Mouse (Mus musculus) retina, postnatal 1 day (tissue): ENCODE measurements at regions not wholly inside any gene's neighbourhood (a gene's known extent, or its start where the extent isn't known, plus 50 kb on each side); places are given as distances from the start of the nearest gene placed in this dataset.

ENCODE experiments used
- DNase-seq: peaks from one replicate; pipeline ENCODE4 v3.0.0-alpha.2; 2012

DNA sequence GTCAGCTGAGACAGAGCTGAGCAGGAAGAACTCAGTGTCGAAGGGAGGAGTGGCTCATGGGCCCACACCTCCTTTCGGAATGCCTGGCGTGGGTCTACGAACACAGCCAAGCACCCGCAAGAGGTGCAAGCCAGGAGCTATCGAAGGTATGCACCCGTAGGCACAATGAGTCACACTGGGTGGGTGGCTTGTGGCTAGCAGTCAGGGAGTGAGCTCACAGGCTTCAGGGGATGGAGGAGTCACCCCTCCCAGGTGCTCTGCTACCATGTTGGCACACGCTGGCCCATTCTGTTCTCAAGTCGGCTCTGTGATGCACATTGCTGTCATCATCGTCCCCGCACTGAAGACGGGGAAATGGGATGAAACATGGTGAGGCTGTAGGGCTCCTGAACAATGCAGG lies 115.7 kb downstream of the Tle3 start:
- DNase-seq: no peak

DNA sequence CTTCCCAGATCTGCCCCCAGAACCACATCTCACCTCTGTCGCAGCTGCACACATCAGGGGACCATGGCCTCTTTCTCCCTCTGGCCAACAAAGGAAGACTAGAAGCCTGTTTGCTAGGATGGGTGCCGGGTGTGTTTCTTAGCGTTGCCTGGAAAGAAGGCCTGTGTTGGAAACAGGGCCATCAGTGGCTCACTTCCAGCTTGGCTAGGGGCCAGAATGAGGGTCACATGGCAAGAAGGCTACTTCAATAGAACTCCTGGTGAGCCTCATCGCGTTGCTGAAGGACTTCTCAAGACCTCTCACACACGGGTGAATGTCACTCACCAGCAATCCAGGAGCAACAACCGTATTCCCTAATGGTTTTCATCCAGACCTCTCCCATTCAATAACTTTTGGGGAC lies 115.0 kb downstream of the Tle3 start:
- DNase-seq: peak; percentile 73

DNA sequence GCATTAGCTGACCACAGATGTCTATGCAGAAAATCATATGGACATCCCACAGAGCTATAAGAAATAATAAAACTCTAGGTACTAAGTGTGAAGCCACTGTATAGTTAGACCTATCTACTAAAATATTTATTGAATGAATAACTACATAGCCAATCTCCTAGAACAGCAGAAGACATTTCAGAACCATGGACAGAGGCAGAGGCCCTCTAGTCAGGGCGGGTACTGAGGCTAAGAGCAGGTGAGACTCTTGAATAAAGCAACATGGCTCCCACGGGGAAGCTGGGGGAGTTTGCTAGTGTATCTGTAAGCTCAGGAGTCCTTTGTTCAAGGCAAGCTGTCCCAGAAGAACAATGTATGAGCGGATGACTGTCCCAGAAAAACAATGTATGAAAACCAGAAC lies 112.2 kb downstream of the Tle3 start:
- DNase-seq: peak; percentile 68

DNA sequence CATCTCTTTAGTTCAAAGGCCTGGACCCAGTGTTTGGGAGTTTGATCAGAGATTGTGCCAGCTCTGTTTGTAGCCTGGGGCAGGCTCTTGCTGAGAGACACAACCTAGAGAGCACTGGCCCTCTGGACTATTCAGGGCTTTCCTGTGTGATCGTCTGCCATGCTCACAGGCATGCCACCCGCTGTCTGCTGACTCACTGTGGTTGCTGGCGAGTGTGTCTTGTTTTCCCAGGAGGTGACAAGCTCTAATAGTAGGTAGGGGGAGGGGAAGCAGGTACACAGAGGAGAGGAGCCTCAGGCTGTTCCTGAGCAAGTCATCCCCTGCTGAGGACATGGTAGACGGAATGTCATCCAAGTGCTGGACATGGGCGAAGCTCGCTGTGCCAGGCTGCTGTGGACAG lies 107.5 kb downstream of the Tle3 start:
- no peak for DNase-seq

DNA sequence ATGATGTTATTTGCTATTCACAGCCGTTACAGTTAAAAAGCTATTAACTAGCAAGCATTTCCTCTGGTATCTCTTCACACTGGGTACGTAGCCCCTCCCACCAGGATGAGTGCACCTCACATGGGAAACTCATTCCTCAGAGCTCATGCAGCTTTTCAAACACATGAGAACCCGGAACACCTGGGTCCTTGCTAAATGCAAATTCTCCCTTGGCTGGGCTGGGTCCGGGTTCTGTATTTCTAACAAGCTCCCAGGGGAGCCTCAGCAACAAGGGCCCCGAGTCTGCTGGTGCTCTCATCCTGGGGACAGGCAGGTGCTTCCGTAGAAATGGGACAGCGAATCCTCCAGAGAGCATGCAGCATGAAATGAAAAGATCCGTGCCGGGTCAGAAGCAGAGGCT lies 106.7 kb downstream of the Tle3 start:
- DNase-seq: no peak

DNA sequence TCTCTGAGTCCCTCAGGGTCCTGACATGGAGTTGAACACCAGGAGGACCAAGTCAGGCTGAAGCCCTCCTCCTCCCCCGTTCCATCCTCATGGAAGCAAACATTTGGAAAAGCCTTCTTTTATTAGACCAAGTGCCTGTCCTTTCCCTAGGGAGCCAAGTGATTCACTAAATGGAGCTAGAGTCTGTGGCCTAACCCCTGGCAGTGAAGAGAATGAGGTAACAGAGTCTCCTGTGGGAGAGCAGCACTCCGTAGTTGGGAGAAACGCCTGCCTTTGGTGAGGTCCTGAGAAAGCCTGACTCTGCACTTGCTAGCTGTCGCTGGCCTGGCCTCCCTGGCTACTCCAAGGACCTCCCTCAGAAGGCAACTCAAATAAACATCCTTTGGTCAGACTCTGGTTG lies 104.2 kb downstream of the Tle3 start:
- DNase-seq: no peak

DNA sequence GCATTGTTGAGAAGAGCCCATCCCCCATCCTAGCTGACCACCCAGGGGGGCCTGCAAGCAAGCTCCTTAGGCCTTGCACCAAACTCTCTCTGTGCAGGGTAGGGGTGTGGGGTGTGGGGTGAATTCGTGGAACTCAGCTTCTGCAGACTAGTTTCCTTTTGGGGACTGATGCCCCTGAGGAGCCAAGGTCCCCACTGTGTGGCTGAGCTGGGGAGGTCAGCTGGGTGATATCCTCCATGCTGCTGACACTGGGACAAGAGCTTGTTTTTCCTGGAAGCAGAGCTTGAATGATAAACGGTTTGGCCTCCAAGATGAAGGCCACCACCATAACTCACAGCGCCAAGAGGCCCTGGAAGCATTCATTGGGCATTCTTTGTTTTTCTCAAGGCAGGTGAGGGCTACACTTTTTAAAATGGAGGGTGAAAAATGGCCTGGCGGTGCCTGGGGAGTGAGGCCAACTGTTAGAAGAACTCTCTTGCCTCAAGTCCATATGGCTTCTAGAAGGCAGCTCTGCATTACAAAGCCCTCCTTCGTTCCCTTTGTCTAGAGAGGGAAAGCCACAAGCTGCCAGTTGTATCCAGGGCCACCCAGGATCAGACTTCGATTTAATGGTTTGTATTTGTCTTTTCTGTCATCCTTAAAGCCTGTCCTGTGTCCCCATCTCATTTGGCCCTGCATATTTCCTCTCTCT lies 98.8 kb downstream of the Tle3 start:
- DNase-seq: no peak

DNA sequence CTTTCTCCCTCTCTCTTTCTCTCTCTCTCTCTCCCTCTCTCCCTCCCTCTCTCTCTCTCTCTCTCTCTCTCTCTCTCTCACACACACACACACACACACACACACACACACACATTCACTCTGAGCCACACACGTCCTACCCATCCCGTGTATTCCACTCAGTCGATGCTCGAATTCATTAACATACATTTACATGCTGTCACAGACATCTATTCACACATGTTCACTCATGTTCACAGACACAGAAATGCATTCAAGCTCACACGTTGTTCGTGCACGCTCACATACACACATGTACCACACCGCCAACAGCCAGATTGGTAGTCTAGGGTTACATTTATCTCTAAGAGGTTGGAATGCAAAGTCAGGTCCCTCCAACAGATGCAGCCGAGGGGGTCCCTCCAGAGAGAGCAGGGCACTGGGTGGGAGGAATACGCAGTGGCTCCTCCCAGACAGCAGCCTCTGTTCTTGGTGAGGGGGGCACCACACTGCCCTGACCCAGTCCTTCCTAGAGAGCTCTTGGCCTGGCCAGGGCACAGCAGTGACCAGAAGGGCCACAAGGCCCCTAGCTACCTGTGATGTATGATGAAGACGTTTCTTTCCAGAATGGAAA lies 96.8 kb downstream of the Tle3 start:
- peak; percentile 89 for DNase-seq

DNA sequence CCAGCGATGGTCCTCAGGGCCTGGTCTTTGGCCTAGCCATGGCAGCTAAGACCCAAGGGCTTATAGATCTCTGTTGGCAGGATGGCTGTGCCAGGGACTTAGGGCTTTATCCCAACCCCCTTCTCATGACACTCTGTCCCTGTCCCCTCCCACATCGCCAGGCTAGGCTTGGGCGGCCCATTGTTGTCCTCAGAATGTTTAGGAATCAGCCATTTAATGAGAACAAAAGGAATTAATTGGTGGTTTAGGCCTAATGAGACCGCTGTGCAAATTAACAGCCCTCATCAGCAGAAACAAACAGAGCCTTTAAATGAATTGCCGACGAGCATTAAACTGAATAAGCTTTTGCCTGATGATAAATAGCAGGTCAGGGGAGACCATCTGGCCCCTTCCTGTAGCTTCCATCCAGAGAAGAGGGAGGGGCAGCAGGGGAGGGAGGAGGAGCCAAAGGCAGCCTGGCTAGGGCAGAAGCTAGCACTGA lies 96.2 kb downstream of the Tle3 start:
- DNase-seq: peak; percentile 99
